Mouse (Mus musculus): ENCODE measurements around the gene Vmn1r192. TPM values are rescaled to one million over a fixed set of nuclear protein-coding genes. Genes with fewer than 3 reads are reported as not detected.
"Not testable (repeated sequence)": the region's sequence is repeated elsewhere in the genome, so short reads cannot be mapped to it uniquely, and the experiment has no call there.

The Vmn1r192 gene
- not detected in 2 replicates for polyA plus RNA-seq (2014; fragmentation: Nextera tagmentation; extraction: Ambion mirVana)

DNA sequence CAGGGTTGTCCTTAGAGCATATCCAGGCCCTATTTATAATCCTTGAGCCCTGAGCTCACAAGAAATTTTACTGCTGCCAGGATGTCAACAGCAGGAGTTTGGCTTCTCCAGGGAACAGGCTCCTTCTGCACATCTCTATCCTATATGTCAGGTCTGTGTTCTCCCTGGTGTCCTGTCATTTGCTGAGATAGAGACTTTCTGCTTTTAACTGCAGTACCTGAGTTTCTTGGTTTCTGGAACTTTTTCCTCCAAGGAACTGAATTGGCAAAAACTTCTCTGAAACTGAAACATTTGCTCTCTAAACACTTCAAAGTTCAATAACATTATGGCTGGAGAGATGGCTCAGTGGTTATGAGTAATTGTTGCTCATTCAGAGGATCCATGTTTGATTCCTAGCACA is at the start of gene Vmn1r192:
Gene Vmn1r192 (minus strand): TSS at position 101 of the 400 bp plus-strand sequence.
- no peaks in the 10 kb centered on the region for H3K27me3 ChIP-seq (ENCODE audit: control insufficient read depth, insufficient read depth, low read length)
- ATAC-seq (ENCODE audit: insufficient number of reproducible peaks, low FRiP score, low TSS enrichment, low read depth) (no peak), DNase-seq (ENCODE audit: low spot score) (no peak)
- H3K36me3 ChIP-seq (ENCODE audit: control insufficient read depth, insufficient read depth, low read length) = no peaks in the 10 kb centered on the region
- no peaks in the 10 kb centered on the region for H3K4me1 ChIP-seq (ENCODE audit: control insufficient read depth, insufficient read depth, low read length)
- no peak within 1 kb of the TSS for H3K4me2 ChIP-seq (ENCODE audit: low read depth, severe bottlenecking)
- H3K9me3 ChIP-seq (ENCODE audit: control insufficient read depth, low read length) = no peaks in the 10 kb centered on the region
- H3K4me3 ChIP-seq (ENCODE audit: low read depth, low read length) = no peak within 1 kb of the TSS
- no peak within 1 kb of the TSS for H3K9ac ChIP-seq (ENCODE audit: low read length)
- no peak within 1 kb of the TSS for H3K27ac ChIP-seq (replicated peaks; ENCODE audit: low read depth, low read length)

DNA sequence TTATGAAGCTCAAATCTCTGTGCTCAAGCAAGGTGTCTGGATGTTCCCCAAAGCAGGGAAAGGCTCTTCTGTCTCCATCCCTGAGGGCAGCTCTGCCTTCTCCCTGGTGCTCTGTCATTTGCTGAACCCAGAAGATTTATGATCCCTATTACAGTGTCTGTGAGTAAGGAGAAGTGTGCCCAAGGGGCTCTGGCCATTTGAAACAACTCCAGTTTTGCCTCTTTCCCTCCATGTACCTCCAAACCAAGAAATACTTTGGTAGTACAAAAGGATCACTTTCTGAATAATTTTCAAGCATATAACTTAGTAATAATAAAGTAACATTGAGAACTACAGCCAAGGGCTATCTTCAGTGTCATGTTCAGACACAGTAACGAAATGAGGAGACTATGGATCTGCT is 32.1 kb upstream of the Vmn1r192 start, which contains the start of gene Vmn1r193:
Gene Vmn1r193 (minus strand): TSS at position 101 of the 400 bp plus-strand sequence.
- WGBS = 76% methylated on average over 1 of the region's 1 CpGs
- H3K4me1 ChIP-seq (ENCODE audit: control insufficient read depth, insufficient read depth, low read length); DNase-seq (ENCODE audit: low spot score): not testable (repeated sequence)

DNA sequence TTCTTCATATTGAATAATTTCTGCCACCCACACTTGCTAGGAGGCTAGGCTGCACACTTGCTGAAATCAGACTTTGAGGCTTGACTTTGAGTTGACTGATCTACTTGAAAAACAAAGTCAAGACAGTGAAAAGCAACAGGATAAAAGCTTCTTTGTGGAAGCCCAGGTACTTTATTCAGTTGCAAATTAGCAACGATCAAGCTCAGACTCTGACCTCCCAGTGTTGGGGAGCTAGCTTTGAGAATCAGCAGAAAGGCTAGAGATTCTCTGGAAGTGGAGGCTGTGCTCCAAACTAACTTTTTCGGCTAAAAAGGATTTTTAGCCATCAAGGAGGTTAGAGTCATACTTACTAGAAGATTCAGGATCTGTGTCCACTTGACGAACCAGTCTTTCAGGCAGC is 1.8 kb upstream of the Vmn1r192 start:
- WGBS = 83% methylated on average over 3 of the region's 3 CpGs

More for the DNA sequence above, 32.1 kb upstream of the Vmn1r192 start, which contains the start of gene Vmn1r193:
- not testable (repeated sequence) for H3K9me3 ChIP-seq (ENCODE audit: control insufficient read depth, low read length); H3K4me3 ChIP-seq (ENCODE audit: low read depth, low read length); H3K27me3 ChIP-seq (ENCODE audit: control insufficient read depth, insufficient read depth, low read length); H3K4me2 ChIP-seq (ENCODE audit: low read depth, severe bottlenecking); H3K9ac ChIP-seq (ENCODE audit: low read length); ATAC-seq (ENCODE audit: insufficient number of reproducible peaks, low FRiP score, low TSS enrichment, low read depth); H3K36me3 ChIP-seq (ENCODE audit: control insufficient read depth, insufficient read depth, low read length); H3K27ac ChIP-seq (replicated peaks; ENCODE audit: low read depth, low read length)

GRCm38 (mm10) chr13:22190385-22190784 is 556 bp downstream of the Vmn1r192 start:
- no peak overlapping the region for H3K4me3 ChIP-seq (ENCODE audit: low read depth, low read length)

More for the DNA sequence above, 1.8 kb upstream of the Vmn1r192 start:
- ATAC-seq (ENCODE audit: insufficient number of reproducible peaks, low FRiP score, low TSS enrichment, low read depth); H3K27ac ChIP-seq (replicated peaks; ENCODE audit: low read depth, low read length); DNase-seq (ENCODE audit: low spot score); H3K9me3 ChIP-seq (ENCODE audit: control insufficient read depth, low read length); H3K27me3 ChIP-seq (ENCODE audit: control insufficient read depth, insufficient read depth, low read length); H3K4me2 ChIP-seq (ENCODE audit: low read depth, severe bottlenecking); H3K4me1 ChIP-seq (ENCODE audit: control insufficient read depth, insufficient read depth, low read length); H3K9ac ChIP-seq (ENCODE audit: low read length); H3K4me3 ChIP-seq (ENCODE audit: low read depth, low read length); H3K36me3 ChIP-seq (ENCODE audit: control insufficient read depth, insufficient read depth, low read length): not testable (repeated sequence)

GRCm38 (mm10) chr13:22189313-22189712 is 1.6 kb downstream of the Vmn1r192 start:
- Histone ChIP-seq H3K4me1 (ENCODE audit: control insufficient read depth, insufficient read depth, low read length) (no peaks in the 10 kb centered on the region), H3K27me3 (ENCODE audit: control insufficient read depth, insufficient read depth, low read length) (no peaks in the 10 kb centered on the region), H3K4me2 (ENCODE audit: low read depth, severe bottlenecking) (no peak overlapping the region), H3K4me3 (ENCODE audit: low read depth, low read length) (no peak overlapping the region), H3K9ac (ENCODE audit: low read length) (no peak overlapping the region), H3K9me3 (ENCODE audit: control insufficient read depth, low read length) (no peaks in the 10 kb centered on the region), H3K27ac (replicated peaks; ENCODE audit: low read depth, low read length) (no peak overlapping the region), H3K36me3 (ENCODE audit: control insufficient read depth, insufficient read depth, low read length) (no peaks in the 10 kb centered on the region)
- WGBS = 86% methylated on average over 2 of the region's 2 CpGs
- ATAC-seq (ENCODE audit: insufficient number of reproducible peaks, low FRiP score, low TSS enrichment, low read depth) = no peak
- DNase-seq (ENCODE audit: low spot score) = no peak

More at GRCm38 (mm10) chr13:22190385-22190784, 556 bp downstream of the Vmn1r192 start:
- Histone ChIP-seq H3K4me2 (ENCODE audit: low read depth, severe bottlenecking) (no peak overlapping the region), H3K27ac (replicated peaks; ENCODE audit: low read depth, low read length) (no peak overlapping the region), H3K36me3 (ENCODE audit: control insufficient read depth, insufficient read depth, low read length) (no peaks in the 10 kb centered on the region), H3K9ac (ENCODE audit: low read length) (no peak overlapping the region), H3K27me3 (ENCODE audit: control insufficient read depth, insufficient read depth, low read length) (no peaks in the 10 kb centered on the region), H3K9me3 (ENCODE audit: control insufficient read depth, low read length) (no peaks in the 10 kb centered on the region), H3K4me1 (ENCODE audit: control insufficient read depth, insufficient read depth, low read length) (no peaks in the 10 kb centered on the region)
- ATAC-seq (ENCODE audit: insufficient number of reproducible peaks, low FRiP score, low TSS enrichment, low read depth) = no peak
- WGBS = 78% methylated on average over 2 of the region's 2 CpGs
- no peak for DNase-seq (ENCODE audit: low spot score)

DNA sequence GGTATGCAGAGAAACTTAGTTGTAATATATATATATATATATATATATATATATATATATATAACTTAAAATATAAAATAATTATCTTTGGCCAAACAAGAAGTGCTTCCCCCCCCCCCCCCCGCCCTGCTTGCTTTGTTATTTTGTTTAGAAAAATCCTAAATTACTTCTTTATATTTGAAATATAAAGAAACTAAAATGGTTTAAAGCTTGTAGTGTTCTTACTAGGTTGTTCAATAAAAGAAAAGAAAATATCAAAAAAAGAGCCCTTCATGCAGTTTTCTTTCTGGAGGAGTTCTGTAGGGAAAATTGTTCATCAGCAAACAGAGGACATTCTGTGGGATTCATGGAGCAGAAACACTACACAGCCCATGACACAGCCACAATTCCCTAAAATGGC is 7.1 kb downstream of the Vmn1r192 start, which contains the start of gene Vmn1r191:
Gene Vmn1r191 (minus strand): TSS at position 101 of the 400 bp plus-strand sequence.
- WGBS = 90% methylated on average over 1 of the region's 1 CpGs
- DNase-seq (ENCODE audit: low spot score) = no peak
- ATAC-seq (ENCODE audit: insufficient number of reproducible peaks, low FRiP score, low TSS enrichment, low read depth) = no peak
- Histone ChIP-seq H3K4me1 (ENCODE audit: control insufficient read depth, insufficient read depth, low read length) (no peaks in the 10 kb centered on the region), H3K27ac (replicated peaks; ENCODE audit: low read depth, low read length) (no peak within 1 kb of the TSS), H3K4me3 (ENCODE audit: low read depth, low read length) (no peak within 1 kb of the TSS), H3K27me3 (ENCODE audit: control insufficient read depth, insufficient read depth, low read length) (no peaks in the 10 kb centered on the region), H3K9me3 (ENCODE audit: control insufficient read depth, low read length) (no peaks in the 10 kb centered on the region), H3K4me2 (ENCODE audit: low read depth, severe bottlenecking) (no peak within 1 kb of the TSS), H3K36me3 (ENCODE audit: control insufficient read depth, insufficient read depth, low read length) (no peaks in the 10 kb centered on the region), H3K9ac (ENCODE audit: low read length) (no peak within 1 kb of the TSS)

DNA sequence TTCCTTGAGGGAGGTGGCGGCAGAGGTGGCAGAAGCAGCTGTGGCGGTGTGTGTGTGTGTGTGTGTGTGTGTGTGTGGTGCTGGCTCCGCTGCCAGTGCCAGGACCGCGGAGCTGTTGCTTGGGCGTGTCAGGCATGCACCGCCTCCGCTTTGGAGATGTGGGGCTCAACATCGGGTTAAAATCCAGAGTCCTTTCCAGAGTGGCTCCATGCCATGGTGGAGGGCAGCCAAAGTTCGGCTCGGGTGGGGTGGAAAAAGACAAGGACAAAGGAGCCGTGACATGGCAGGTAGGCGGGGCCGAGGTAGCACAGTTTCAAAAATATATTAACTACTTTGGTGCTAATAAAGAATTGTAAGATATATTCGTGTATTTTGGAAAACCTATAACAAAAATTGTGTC is 22.5 kb downstream of the Vmn1r192 start:
- Histone ChIP-seq H3K27ac (replicated peaks; ENCODE audit: low read depth, low read length) (no peak overlapping the region), H3K4me1 (ENCODE audit: control insufficient read depth, insufficient read depth, low read length) (no peaks in the 10 kb centered on the region), H3K27me3 (ENCODE audit: control insufficient read depth, insufficient read depth, low read length) (no peaks in the 10 kb centered on the region), H3K9ac (ENCODE audit: low read length) (no peak overlapping the region), H3K4me3 (ENCODE audit: low read depth, low read length) (no peak overlapping the region), H3K9me3 (ENCODE audit: control insufficient read depth, low read length) (peaks cover 5% of the 10 kb centered on the region; the same call in 1 of the 2 replicates), H3K36me3 (ENCODE audit: control insufficient read depth, insufficient read depth, low read length) (no peaks in the 10 kb centered on the region), H3K4me2 (ENCODE audit: low read depth, severe bottlenecking) (no peak overlapping the region)
- 94% methylated on average over 15 of the region's 15 CpGs for WGBS
- DNase-seq (ENCODE audit: low spot score) (no peak), ATAC-seq (ENCODE audit: insufficient number of reproducible peaks, low FRiP score, low TSS enrichment, low read depth) (no peak)

- 67% methylated on average over 5 of the region's 5 CpGs for WGBS
- not testable (repeated sequence) for ATAC-seq (ENCODE audit: insufficient number of reproducible peaks, low FRiP score, low TSS enrichment, low read depth); H3K27ac ChIP-seq (replicated peaks; ENCODE audit: low read depth, low read length); DNase-seq (ENCODE audit: low spot score); H3K36me3 ChIP-seq (ENCODE audit: control insufficient read depth, insufficient read depth, low read length); H3K4me2 ChIP-seq (ENCODE audit: low read depth, severe bottlenecking); H3K9me3 ChIP-seq (ENCODE audit: control insufficient read depth, low read length); H3K4me1 ChIP-seq (ENCODE audit: control insufficient read depth, insufficient read depth, low read length); H3K27me3 ChIP-seq (ENCODE audit: control insufficient read depth, insufficient read depth, low read length); H3K9ac ChIP-seq (ENCODE audit: low read length); H3K4me3 ChIP-seq (ENCODE audit: low read depth, low read length)
Measured at GRCm38 (mm10) chr13:22136495-22137293, 54.2 kb downstream of the Vmn1r192 start.

Measured in limb, embryonic 11.5 days (tissue).